Mouse (Mus musculus) mature B cell (primary cell): ENCODE measurements around the gene Stk10.

Experiments
- in situ Hi-C: fragments of 300-500 bp; cut with MboI; formaldehyde crosslinking; loops from 2 replicates; pipeline ENCODE4 v1.14.3; 2019

Gene Stk10

DNA sequence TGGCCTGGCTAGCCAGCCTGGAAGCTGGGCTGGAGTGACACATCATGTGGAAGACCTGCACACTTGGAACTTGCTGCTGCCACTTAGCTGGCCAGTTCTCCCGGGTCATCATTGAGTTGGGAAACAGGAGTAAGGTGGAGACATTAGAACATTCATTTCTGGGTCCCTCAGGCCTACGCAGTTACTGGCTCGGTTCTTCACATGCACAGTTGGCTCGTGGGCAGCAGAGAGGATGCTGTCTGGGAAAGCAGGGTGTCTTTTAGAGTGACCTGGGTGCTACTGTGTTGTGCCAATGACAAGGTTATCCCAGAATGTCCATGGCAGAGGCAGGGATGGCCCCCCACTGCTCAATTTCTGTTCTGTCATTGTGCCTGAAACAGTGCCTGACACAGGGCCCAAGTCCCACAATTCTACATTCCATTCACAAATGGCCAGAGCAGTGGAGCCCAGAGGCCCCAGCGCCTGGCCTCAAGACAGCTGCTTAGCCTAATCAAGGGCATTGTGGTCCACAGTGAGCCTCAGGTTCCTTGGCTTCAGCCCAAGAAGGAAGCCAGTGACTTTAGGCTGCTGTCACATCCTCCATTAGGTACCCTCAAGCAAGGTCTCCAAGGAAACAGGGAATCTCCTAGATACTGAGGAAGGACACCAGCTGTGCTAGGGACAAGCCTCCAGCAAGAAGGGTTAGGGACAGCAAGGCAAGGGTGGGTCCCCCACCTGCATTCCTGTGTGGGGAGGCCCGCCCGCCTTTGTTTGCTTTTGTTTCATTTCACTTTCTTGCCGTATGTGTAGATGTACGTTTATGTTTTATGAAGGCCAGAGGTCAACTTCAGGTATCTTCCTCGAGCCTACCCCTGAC, 34.1 kb downstream of the Stk10 start:
- in situ Hi-C loops, result no loop called here

- in situ Hi-C loops, result no loop called here
These were observed 35.0 kb downstream of the Stk10 start for GRCm38 (mm10) chr11:32568060-32568459.

DNA sequence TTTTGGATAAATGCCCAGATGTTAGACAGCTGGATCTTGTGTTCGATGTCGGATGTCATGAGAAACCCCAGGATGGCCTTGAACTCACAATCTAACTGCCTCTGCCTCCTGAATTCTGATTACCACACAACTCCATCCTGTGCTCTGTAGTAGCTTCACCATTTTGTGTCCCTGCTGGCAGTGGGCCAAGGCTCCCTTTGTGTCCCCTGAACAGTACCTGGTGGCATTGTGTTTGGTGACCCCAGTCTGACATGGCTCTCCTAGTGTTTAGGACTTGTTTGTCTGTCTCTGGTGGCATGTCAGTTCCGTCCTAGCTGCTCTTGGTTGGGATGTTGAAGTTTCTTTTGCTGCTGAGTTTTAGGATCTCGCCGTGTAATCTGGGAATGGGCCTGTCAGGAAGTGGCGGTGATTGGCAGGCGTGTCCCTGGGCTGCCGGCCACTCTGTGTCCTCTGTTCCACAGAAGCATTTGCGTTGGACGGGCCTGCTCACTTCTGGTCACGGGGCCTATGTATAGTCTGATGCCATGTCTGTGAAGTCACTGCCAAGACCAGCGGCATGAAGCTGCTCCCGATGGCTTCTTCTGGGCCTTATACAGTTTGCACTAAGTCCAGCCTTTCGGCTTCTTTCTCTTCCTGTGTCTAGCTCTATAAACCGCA, 35.7 kb downstream of the Stk10 start:
- in situ Hi-C loops, result no loop called here

- in situ Hi-C loops, result no loop called here
These were observed 38.0 kb downstream of the Stk10 start for GRCm38 (mm10) chr11:32571103-32571502.

- in situ Hi-C loops, result no loop called here
These were observed 40.6 kb downstream of the Stk10 start for GRCm38 (mm10) chr11:32573669-32574068.

DNA sequence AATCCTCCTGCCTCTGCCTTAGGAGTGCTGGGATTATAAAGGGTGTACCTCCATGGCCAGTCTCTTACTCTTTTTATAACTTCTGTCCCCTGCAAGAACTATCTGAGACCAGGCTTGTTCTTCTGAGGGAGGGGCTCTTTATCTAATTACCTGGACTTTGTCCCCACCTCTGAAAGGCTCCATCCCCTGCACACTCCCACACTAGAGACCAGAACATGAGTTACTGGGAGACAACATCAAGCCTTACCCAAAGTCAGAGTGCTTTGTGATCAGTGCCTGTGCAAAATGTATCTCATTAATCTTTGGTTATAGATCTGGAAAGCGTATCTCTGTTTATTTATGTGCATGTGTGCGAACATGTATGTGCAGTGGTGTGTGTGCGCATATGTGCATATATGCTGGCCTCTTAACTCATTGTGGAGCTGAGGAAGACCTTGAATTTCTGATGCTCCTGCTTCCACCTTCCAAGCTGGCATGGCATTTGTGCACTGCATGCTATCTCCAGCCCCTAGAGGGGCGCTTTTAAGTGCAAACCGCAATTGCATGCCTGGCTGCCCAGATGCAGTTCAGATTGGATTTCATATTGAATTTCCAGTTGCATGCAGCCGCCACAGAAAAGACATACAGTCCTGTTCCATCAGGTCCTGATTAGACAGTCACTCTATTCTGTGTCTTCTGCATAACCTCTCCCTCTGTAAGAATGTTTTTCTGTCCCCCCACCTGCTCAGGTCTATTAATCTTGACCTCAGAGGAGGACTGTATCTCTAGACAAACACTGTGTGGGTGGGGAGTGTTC, 43.1 kb downstream of the Stk10 start:
- in situ Hi-C loops, result loop anchor here (25.0 kb wide), 1 partner anchor 114 kb away; the partner anchor contains the start of gene Ubtd2

GRCm38 (mm10) chr11:32576760-32577050, 43.6 kb downstream of the Stk10 start:
- in situ Hi-C loops, result loop anchor here (25.0 kb wide), 1 partner anchor 114 kb away; the partner anchor contains the start of gene Ubtd2

DNA sequence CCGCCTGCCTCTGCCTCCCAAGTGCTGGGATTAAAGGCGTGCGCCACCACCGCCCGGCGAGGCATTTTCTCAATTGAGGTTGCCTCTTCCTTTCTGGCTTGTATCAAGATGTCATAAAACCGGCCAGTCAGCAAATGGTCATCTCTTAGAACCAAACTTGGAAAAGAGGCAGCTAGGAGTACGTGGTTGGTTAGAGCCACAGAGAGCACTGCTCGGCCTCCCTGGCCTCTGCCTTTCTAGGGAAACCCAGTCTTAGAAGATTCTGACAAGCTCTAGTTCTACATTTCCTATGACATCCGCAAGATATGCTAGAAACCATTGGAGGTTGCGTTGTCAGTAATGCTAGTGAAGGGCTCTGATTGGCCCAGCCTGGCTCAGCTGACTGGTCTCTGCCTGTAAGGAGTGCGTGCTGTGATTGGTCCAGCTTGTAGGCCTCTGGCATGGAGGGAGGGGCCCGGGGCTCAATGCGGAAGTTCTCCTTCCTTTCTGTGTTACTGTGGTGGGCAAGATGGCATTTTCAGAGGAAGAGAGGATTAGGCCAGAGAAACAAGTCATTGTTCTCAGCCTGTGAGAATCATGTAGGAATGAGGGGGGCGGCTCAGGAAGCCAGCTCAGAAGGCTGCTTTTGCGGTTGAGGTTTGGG, 47.3 kb downstream of the Stk10 start:
- in situ Hi-C loops, result loop anchor here (25.0 kb wide), 1 partner anchor 118 kb away; the partner anchor contains the start of gene Ubtd2

DNA sequence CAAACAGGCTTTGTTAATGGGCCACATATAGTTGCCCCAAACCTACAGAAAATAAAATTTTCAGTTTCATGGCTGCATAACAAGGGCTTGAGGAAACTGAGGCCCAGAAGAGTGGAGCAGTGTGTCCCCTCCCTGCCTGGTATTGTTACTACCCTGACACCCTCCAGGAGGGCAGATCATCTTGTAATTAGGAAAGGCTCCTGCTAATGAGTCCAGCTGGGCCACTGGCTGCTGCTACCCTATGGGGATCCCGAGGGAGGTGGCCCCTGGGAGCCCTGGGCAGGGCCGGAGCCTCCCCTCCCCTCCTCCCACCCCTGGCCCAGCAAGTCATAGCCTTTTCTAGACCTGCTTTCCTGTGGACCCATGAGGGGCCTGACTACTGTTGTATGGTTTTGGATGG, 47.9 kb downstream of the Stk10 start:
- in situ Hi-C loops, result loop anchor here (25.0 kb wide), 1 partner anchor 119 kb away; the partner anchor contains the start of gene Ubtd2

DNA sequence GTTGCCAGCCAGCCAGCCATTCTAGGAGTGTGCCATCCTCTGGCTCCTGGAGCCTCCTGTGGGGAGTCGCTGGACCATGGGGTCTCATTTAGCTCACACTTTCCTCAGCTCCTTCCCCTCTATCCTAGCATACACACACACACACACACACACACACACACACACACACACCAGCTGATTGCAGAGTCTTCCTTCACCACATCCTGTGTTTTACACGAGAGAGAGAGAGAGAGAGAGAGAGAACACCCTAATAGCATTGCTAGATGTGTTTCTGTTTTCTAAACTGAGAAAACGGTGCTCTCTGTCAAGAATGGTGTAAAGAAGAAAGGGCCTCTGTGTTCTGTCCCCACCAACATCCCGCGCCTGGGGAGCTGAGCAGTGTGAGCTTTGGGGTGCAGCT, 49.7 kb downstream of the Stk10 start:
- in situ Hi-C loops, result loop anchor here (25.0 kb wide), 1 partner anchor 121 kb away; the partner anchor contains the start of gene Ubtd2

GRCm38 (mm10) chr11:32585996-32586395, 52.9 kb downstream of the Stk10 start:
- in situ Hi-C loops, result loop anchor here (25.0 kb wide), 1 partner anchor 124 kb away; the partner anchor contains the start of gene Ubtd2

DNA sequence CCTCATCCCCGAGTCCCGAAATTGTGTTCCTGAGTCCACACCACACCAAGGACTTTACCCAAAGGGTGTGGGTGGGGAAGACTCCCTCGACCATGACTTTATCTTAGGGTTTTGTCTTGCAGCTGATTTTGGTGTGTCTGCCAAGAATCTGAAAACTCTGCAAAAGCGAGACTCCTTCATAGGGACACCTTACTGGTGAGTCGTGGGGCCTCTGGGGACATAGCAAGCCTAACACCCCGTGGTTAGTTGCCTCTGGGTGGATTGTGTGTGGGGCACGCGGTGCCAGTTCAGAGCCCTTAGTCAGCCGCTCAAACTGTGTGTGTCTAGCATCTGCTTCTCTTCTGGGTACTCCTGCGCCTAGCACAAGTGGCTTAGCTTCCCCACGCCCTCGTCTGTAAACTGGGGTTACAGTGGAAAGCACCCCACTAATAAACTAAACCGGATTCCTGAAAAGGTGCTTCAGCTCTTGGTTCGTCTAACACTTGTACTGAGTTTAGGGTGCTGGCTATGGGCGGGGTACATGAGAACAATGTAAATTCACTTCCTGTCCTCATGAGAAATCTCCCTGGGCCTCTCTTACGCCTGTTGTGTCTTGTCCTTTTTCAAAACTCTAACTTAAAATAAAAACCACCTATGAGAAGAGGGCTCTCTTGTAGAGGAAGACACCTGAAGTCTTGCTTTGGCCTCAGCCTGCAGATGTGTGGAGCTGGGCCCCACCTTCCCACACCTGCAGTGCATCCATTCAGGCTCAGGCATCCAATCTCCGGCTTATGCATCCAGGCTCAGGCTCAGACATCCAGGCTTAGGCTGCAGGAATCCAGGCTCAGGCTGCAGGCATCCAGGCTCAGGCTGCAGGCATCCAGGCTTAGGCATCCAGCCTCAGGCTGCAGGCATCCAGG, 54.3 kb downstream of the Stk10 start:
- in situ Hi-C loops, result loop anchor here (25.0 kb wide), 1 partner anchor 125 kb away; the partner anchor contains the start of gene Ubtd2

GRCm38 (mm10) chr11:32588090-32588891, 55.2 kb downstream of the Stk10 start:
- in situ Hi-C loops, result loop anchor here (25.0 kb wide), 1 partner anchor 126 kb away; the partner anchor contains the start of gene Ubtd2

- in situ Hi-C loops, result loop anchor here (25.0 kb wide), 1 partner anchor 127 kb away; the partner anchor contains the start of gene Ubtd2
These were observed 55.7 kb downstream of the Stk10 start for GRCm38 (mm10) chr11:32588892-32589172.

GRCm38 (mm10) chr11:32589201-32589600, 56.1 kb downstream of the Stk10 start:
- in situ Hi-C loops, result loop anchor here (25.0 kb wide), 1 partner anchor 127 kb away; the partner anchor contains the start of gene Ubtd2

DNA sequence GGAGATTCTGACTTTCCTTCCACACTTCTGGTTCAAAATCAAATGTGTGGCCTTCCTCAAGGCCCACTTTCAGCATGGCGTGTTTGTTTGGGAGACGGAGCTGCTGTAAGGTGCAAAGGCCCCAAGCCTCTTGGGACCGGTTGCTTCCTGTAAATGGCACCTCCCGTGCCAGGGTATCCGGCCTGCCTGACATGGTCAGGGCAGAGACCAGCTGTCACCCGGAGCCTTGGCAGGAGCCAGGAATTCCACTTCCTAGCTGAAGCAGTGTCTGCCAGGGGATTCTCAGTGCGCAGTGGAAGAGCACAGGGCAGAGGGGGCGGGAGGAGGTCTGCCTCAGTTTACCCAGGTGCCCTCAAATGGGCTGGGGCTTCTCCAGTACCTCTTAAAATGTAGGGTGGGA, 56.7 kb downstream of the Stk10 start:
- in situ Hi-C loops, result loop anchor here (10.0 to 25.0 kb wide), 2 partner anchors 55 to 127 kb away; partner anchors contain the start of genes Efcab9, Stk10 and Ubtd2

DNA sequence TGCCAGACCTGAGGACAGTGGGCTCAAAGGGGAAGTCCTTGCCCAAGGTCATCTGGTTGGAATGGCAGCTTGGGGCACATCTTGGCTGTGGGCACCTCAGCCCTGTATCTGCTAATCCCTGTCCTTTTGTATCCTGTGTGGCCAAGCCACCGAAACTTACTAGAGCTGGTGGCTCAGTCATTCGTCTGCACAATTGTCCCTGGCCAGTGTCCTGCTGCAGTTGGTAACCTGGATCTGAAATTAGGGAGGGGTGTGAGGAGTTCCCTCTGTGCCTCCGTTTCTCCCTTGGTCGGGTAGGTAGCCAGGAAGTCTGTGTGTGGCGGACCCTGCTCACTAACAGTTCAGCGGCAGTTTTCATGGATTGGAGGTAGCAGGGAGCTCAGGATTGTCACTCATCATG, 57.1 kb downstream of the Stk10 start:
- in situ Hi-C loops, result loop anchor here (10.0 to 25.0 kb wide), 2 partner anchors 55 to 128 kb away; partner anchors contain the start of genes Efcab9, Stk10 and Ubtd2

GRCm38 (mm10) chr11:32591921-32592850, 59.1 kb downstream of the Stk10 start:
- in situ Hi-C loops, result loop anchor here (10.0 to 25.0 kb wide), 2 partner anchors 57 to 130 kb away; partner anchors contain the start of genes Efcab9, Stk10 and Ubtd2
